Comparison of ENCODE assay signal across 12 mouse cellular contexts in genomic region chr10:3978792-3979488, GRCm38 (mm10). TPM values are rescaled to one million over a fixed set of nuclear protein-coding genes. Genes with fewer than 3 reads are reported as not detected.
DNase-seq lines count a peak whose midpoint lies in the region; ATAC-seq and TF ChIP-seq lines count a peak whose summit lies in the region.
"Had no signal": no experiment of that assay in that cellular context is flagged by ENCODE, and none has a peak within 500 bp of the region (broad histone marks: within the 10 kb centered on the region; RNA-seq: fewer than 3 reads in every experiment).

No protein-coding gene starts in this region.

- DNase-seq in hindbrain, embryonic 10.5 days (ENCODE audit: low spot score): no peak
- peak; percentile 23 for DNase-seq in midbrain, embryonic 11.5 days (ENCODE audit: low spot score, missing footprints)
- no peak for DNase-seq in midbrain, embryonic 10.5 days (ENCODE audit: low spot score)
- DNase-seq in cerebellum, adult 2 months: peak; percentile 93 to 99
- DNase-seq: heart, postnatal 36 days had no signal

- no peaks in the 10 kb centered on the region for H3K9me3 ChIP-seq in hindbrain, embryonic 15.5 days
- H3K9me3 ChIP-seq in hindbrain, embryonic 10.5 days: peaks cover 4% of the 10 kb centered on the region; the same call in 1 of the 2 replicates
- H3K9me3 ChIP-seq in midbrain, embryonic 11.5 days (ENCODE audit: control insufficient read depth, low read length): no peaks in the 10 kb centered on the region
- H3K9me3 ChIP-seq in midbrain, embryonic 10.5 days (replicated peaks): peaks cover 6% of the 10 kb centered on the region; the same call in 1 of the 2 replicates
- no peaks in the 10 kb centered on the region for H3K9me3 ChIP-seq in neural tube, embryonic 15.5 days (replicated peaks)
- H3K9me3 ChIP-seq: megakaryocyte, embryonic 14.5 days; neural tube, embryonic 12.5 days had no signal

- H3K27me3 ChIP-seq in hindbrain, embryonic 15.5 days: no peaks in the 10 kb centered on the region
- H3K27me3 ChIP-seq in hindbrain, embryonic 10.5 days (ENCODE audit: insufficient read depth, poor library complexity, severe bottlenecking): no peaks in the 10 kb centered on the region
- no peaks in the 10 kb centered on the region for H3K27me3 ChIP-seq in midbrain, embryonic 11.5 days (ENCODE audit: control insufficient read depth, insufficient read depth, low read length)
- H3K27me3 ChIP-seq in midbrain, embryonic 10.5 days (ENCODE audit: low read depth, poor library complexity, severe bottlenecking): no peaks in the 10 kb centered on the region
- no peaks in the 10 kb centered on the region for H3K27me3 ChIP-seq in cerebellum, adult 2 months (ENCODE audit: control insufficient read depth, insufficient read depth, low read length)
- H3K27me3 ChIP-seq in neural tube, embryonic 15.5 days (replicated peaks): no peaks in the 10 kb centered on the region
- H3K27me3 ChIP-seq: megakaryocyte, embryonic 14.5 days; neural tube, embryonic 12.5 days had no signal

- H3K4me2 ChIP-seq in hindbrain, embryonic 15.5 days: no peak overlapping the region
- H3K4me2 ChIP-seq in midbrain, embryonic 11.5 days: no peak overlapping the region
- H3K4me2 ChIP-seq in neural tube, embryonic 15.5 days: no peak overlapping the region
- H3K4me2 ChIP-seq: neural tube, embryonic 12.5 days had no signal

- 0 out of 2 replicates have a peak, but pooled peaks cover 4% of the 10 kb centered on the region for H3K4me1 ChIP-seq in hindbrain, embryonic 15.5 days (replicated peaks)
- peaks cover 12% of the 10 kb centered on the region for H3K4me1 ChIP-seq in hindbrain, embryonic 10.5 days (replicated peaks)
- H3K4me1 ChIP-seq in midbrain, embryonic 11.5 days (ENCODE audit: control insufficient read depth, insufficient read depth, low read length): no peaks in the 10 kb centered on the region
- peaks cover 23% of the 10 kb centered on the region for H3K4me1 ChIP-seq in midbrain, embryonic 10.5 days
- peaks cover 29% of the 10 kb centered on the region for H3K4me1 ChIP-seq in cerebellum, adult 2 months (ENCODE audit: control insufficient read depth, insufficient read depth, low read length)
- H3K4me1 ChIP-seq in neural tube, embryonic 15.5 days: peaks cover 5% of the 10 kb centered on the region
- H3K4me1 ChIP-seq: neural tube, embryonic 12.5 days had no signal

- peaks cover 6% of the 10 kb centered on the region; the same call in 1 of the 2 replicates for H3K36me3 ChIP-seq in hindbrain, embryonic 15.5 days
- H3K36me3 ChIP-seq in hindbrain, embryonic 10.5 days: peaks cover 49% of the 10 kb centered on the region
- peaks cover 9% of the 10 kb centered on the region for H3K36me3 ChIP-seq in midbrain, embryonic 11.5 days (ENCODE audit: control insufficient read depth, insufficient read depth, low read length)
- H3K36me3 ChIP-seq in midbrain, embryonic 10.5 days: peaks cover 56% of the 10 kb centered on the region
- peaks cover 6% of the 10 kb centered on the region for H3K36me3 ChIP-seq in neural tube, embryonic 15.5 days

- WGBS in hindbrain, embryonic 15.5 days: 86% methylated on average over 5 of the region's 5 CpGs
- WGBS in hindbrain, embryonic 10.5 days: 97% methylated on average over 5 of the region's 5 CpGs
- 94% methylated on average over 5 of the region's 5 CpGs for WGBS in midbrain, embryonic 11.5 days
- WGBS in midbrain, embryonic 10.5 days: 93% methylated on average over 5 of the region's 5 CpGs
- 8% methylated on average over 5 of the region's 5 CpGs for WGBS in cerebellum, adult 2 months
- 84% methylated on average over 5 of the region's 5 CpGs for WGBS in neural tube, embryonic 15.5 days

- no peak overlapping the region for H3K27ac ChIP-seq in hindbrain, embryonic 15.5 days (replicated peaks)
- no peak overlapping the region for H3K27ac ChIP-seq in hindbrain, embryonic 10.5 days
- H3K27ac ChIP-seq in midbrain, embryonic 11.5 days (ENCODE audit: low read depth, low read length): no peak overlapping the region
- no peak overlapping the region for H3K27ac ChIP-seq in midbrain, embryonic 10.5 days (replicated peaks)
- H3K27ac ChIP-seq in cerebellum, adult 2 months (ENCODE audit: insufficient read depth, low read length): peak overlapping the region; percentile 62; the same call in 1 of the 2 replicates
- H3K27ac ChIP-seq in neural tube, embryonic 15.5 days (replicated peaks): peak overlapping the region; percentile 41; the same call in 1 of the 2 replicates
- H3K27ac ChIP-seq: embryonic facial prominence, embryonic 10.5 days; neural tube, embryonic 12.5 days had no signal

- H3K9ac ChIP-seq in hindbrain, embryonic 15.5 days: no peak overlapping the region
- no peak overlapping the region for H3K9ac ChIP-seq in midbrain, embryonic 11.5 days (ENCODE audit: low read length)
- no peak overlapping the region for H3K9ac ChIP-seq in neural tube, embryonic 15.5 days (replicated peaks)
- H3K9ac ChIP-seq: neural tube, embryonic 12.5 days had no signal

- no peak for TF ChIP-seq POLR2A in cerebellum, adult 2 months (IDR thresholded peaks at IDR 0.05; ENCODE audit: borderline replicate concordance, insufficient read depth, low read length)

- peak; percentile 40 for ATAC-seq in hindbrain, embryonic 15.5 days (ENCODE audit: low FRiP score, low read depth)
- ATAC-seq in midbrain, embryonic 11.5 days (ENCODE audit: low FRiP score): no peak
- peak; percentile 62 for ATAC-seq in neural tube, embryonic 15.5 days (ENCODE audit: low FRiP score)
- no peak for ATAC-seq in erythroid progenitor cell, adult 5-6 weeks (replicated peaks; ENCODE audit: low FRiP score, poor library complexity, severe bottlenecking)
- ATAC-seq: CD4-positive, CD25-positive, alpha-beta regulatory T cell, adult 4 months had no signal

- H3K4me3 ChIP-seq in hindbrain, embryonic 15.5 days: no peak overlapping the region
- H3K4me3 ChIP-seq in hindbrain, embryonic 10.5 days: no peak overlapping the region
- H3K4me3 ChIP-seq in midbrain, embryonic 11.5 days (ENCODE audit: low read depth, low read length): no peak overlapping the region
- no peak overlapping the region for H3K4me3 ChIP-seq in midbrain, embryonic 10.5 days
- H3K4me3 ChIP-seq in cerebellum, adult 2 months (replicated peaks; ENCODE audit: insufficient read depth, low read depth, low read length): no peak overlapping the region
- no peak overlapping the region for H3K4me3 ChIP-seq in neural tube, embryonic 15.5 days (replicated peaks)
- H3K4me3 ChIP-seq: embryonic facial prominence, embryonic 10.5 days; megakaryocyte, embryonic 14.5 days; neural tube, embryonic 12.5 days had no signal

- TF ChIP-seq CTCF in cerebellum, adult 2 months (IDR thresholded peaks at IDR 0.05; ENCODE audit: borderline replicate concordance, insufficient read depth, low read depth, low read length): no peak

RNA-seq across cellular contexts. Expression of gene Mthfd1l, which starts 6.0 kb away (rescaled TPM):
- polyA plus RNA-seq in hindbrain, embryonic 15.5 days (2015; fragmentation: Nextera tagmentation; extraction: Ambion mirVana): 6.1 and 7.0 TPM in 2 replicates
- polyA plus RNA-seq in hindbrain, embryonic 10.5 days (2016; fragmentation: Nextera tagmentation; extraction: Ambion mirVana): 14.0 and 22.9 TPM in 2 replicates
- 15.1 and 15.4 TPM in 2 replicates for polyA plus RNA-seq in midbrain, embryonic 11.5 days (2014; fragmentation: Nextera tagmentation; extraction: Ambion mirVana)
- polyA plus RNA-seq in midbrain, embryonic 10.5 days (2016; fragmentation: Nextera tagmentation; extraction: Ambion mirVana): 20.2 and 25.2 TPM in 2 replicates
- 12.5 and 12.6 TPM in 2 replicates for polyA plus RNA-seq in cerebellum, adult 2 months (2012; rRNA removed)
- 6.7 and 9.9 TPM in 2 replicates for polyA plus RNA-seq in neural tube, embryonic 15.5 days (2015; fragmentation: Nextera tagmentation; extraction: Ambion mirVana)
- total RNA-seq in erythroid progenitor cell, adult 5-6 weeks (2015; ENCODE audit: low replicate concordance): 9.6 and 14.8 TPM in 2 replicates
- total RNA-seq in erythroid progenitor cell, adult 5-6 weeks (2017; ENCODE audit: low replicate concordance): 40.4 and 55.7 TPM in 2 replicates

Comparison
In these comparisons a context has a peak if more than half of its experiments do, and no peak if none do; other contexts are left out.
1. DNase-seq: peak in midbrain, embryonic 11.5 days (single experiment) and cerebellum, adult 2 months (2 of 2); none in hindbrain, embryonic 10.5 days (single experiment) and midbrain, embryonic 10.5 days (single experiment).
2. ATAC-seq: peak in hindbrain, embryonic 15.5 days (single experiment) and neural tube, embryonic 15.5 days (single experiment); none in midbrain, embryonic 11.5 days (single experiment) and erythroid progenitor cell, adult 5-6 weeks (single experiment).
3. H3K27ac ChIP-seq: peak in cerebellum, adult 2 months (single experiment) and neural tube, embryonic 15.5 days (single experiment); none in hindbrain, embryonic 15.5 days (single experiment), hindbrain, embryonic 10.5 days (single experiment), midbrain, embryonic 11.5 days (single experiment) and midbrain, embryonic 10.5 days (single experiment).